Mouse (Mus musculus): ENCODE measurements around the gene Lin7c.
A peak's percentile ranks its signal among the peaks of the same experiment; 100 is the strongest.

The Lin7c gene

DNA sequence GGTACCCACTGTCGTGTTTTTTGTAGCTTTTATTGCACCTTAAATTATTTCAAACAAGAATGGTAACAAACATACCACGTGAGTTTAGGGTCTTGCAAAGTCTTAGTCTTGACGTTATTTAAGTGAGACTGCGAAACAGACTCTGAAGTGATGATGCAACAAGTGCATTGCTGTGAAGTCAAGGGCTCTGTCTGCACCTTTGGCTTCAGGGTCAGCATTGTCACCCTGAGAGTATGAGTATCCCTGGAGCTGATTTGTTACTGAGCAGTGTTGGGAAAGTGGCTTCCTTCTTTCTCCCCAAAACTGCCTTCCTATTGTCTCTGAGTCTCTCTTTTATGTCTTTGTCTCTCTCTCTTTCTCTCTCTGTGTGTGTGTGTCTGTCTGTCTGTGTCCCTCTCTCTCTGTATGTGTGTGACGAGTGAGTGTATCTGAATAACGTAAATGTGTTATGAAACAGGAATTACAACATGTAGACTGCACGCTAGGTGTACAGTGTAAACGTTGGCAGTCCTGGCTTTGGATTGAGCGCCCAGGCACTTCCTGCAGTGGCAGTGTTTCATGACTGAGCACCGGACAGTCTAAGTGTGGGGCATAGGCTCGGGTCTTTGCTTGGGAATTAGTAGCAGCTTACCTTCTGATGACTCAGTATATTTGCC is 45.2 kb downstream of the Lin7c start:
- no peak for ATAC-seq (ENCODE audit: insufficient number of reproducible peaks, low FRiP score, low TSS enrichment)

DNA sequence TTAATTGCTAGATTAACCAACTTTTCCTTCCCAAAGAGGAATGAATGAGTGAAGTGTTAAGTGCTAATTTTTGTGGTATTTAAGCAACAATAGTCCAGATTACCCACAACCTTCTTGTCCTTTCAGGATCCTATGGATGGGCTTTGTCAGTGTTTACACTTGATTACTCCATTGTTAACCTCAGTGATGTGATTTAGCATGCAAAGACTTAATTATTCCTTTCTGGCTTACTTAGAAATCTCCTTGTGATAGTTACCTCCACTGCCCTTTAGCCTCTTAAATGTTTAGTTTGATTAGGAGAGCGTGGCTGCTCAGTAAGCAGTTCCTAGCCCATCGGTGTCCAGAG is 45.7 kb downstream of the Lin7c start:
- no peak for ATAC-seq (ENCODE audit: insufficient number of reproducible peaks, low FRiP score, low TSS enrichment)

- no peak for ATAC-seq (ENCODE audit: insufficient number of reproducible peaks, low FRiP score, low TSS enrichment)
Measured at GRCm38 (mm10) chr2:109941973-109942444, 51.4 kb downstream of the Lin7c start.

DNA sequence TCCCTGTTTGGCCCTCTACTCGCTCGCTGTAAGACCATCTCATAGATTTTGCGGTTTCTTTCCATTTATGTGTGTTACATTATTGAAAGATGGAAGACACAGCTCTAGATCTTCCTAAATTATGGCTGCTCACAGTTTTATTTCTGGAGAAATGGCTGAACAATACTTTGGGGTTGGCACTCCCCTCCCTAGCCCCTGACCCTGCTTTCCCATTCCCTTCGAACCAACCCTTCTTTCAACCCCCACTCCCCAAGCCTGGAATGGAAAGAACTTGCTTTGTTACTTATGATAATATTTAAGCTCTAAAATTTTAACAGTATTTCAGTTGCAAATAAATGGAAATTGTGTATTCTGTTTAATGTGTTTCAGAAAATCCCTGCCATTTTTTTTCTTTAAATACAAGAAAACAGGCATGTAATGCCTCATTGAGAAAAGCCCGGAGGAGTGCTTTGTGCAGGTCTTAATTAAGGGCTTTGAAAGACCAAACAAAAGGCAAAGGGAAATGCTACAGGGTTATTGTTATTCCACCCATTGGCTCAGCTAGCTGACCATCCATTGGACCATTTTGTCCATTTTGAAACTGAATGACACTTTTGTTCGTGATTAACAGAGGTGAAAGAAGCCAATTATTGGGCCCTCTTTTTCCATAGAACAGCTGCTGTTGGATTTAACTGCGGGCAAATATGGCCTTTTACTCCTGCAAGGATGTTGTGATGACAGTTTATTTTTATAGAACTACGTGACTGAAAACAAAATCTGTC is 52.3 kb downstream of the Lin7c start:
- no peak for ATAC-seq (ENCODE audit: insufficient number of reproducible peaks, low FRiP score, low TSS enrichment)

DNA sequence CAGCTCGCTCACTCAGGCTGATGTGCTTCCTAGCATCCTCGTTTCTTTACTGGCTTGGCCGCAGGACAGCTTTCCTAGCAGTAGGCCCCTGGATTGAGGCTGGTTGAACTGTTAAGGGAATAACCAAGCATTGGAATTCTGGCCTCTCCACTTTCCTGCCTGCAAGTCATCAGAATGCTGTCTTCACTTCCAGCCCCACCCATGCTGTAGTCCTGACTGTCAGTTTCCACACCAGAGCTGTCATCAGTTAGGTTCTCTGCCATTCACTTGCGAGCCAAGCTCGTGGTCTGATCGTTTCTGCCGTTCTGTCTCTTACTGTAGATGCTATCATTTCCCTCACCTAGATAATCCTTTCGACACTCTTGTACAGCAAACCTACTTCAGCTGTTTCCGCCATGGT is 54.3 kb downstream of the Lin7c start:
- ATAC-seq (ENCODE audit: insufficient number of reproducible peaks, low FRiP score, low TSS enrichment), result no peak

GRCm38 (mm10) chr2:109945532-109945931 is 54.9 kb downstream of the Lin7c start:
- no peak for ATAC-seq (ENCODE audit: insufficient number of reproducible peaks, low FRiP score, low TSS enrichment)

- no peak for ATAC-seq (ENCODE audit: insufficient number of reproducible peaks, low FRiP score, low TSS enrichment)
Measured at GRCm38 (mm10) chr2:109946426-109946825, 55.8 kb downstream of the Lin7c start.

GRCm38 (mm10) chr2:109949519-109949918 is 58.9 kb downstream of the Lin7c start:
- peak; percentile 50; the same call in 1 of the 2 replicates for ATAC-seq (ENCODE audit: insufficient number of reproducible peaks, low FRiP score, low TSS enrichment)

- no peak for ATAC-seq (ENCODE audit: insufficient number of reproducible peaks, low FRiP score, low TSS enrichment)
Measured at GRCm38 (mm10) chr2:109950311-109950710, 59.7 kb downstream of the Lin7c start.

All from cerebellum, adult (tissue).